23 mouse cellular contexts compared by ENCODE assay signal in the genomic region with DNA sequence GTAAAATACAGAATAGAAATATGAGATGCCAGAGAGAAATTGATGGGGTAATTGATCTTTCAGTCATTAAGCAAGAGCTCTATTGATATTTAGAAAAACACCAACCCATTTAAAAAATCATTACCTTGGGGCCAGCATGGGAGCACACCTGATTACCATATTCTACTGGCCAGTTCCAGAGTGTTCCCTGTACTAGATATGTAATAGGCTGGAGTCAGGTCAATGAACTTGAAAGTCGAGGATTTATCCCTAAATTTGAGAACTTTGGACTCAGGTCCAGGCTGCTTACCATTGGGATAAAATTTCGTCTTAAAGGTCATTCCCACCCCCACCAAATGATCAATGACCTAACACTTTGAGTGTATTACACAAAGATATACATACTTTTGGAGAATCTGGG.
"Had no signal": no experiment of that assay in that cellular context is flagged by ENCODE, and none has a peak within 500 bp of the region (broad histone marks: within the 10 kb centered on the region; RNA-seq: fewer than 3 reads in every experiment).

No protein-coding gene starts in this region.

- DNase-seq: forebrain, postnatal 0 days; gastrocnemius, postnatal 14 days; gastrocnemius, postnatal 36 days; heart, adult 11 months; heart, adult 2 months; heart, postnatal 14 days; heart, postnatal 36 days; kidney, adult 11 months; kidney, adult 2 months; kidney, postnatal 14 days; kidney, postnatal 36 days; layer of hippocampus, postnatal 36 days; left cerebral cortex, postnatal 4 days had no signal

- H3K27me3 ChIP-seq: heart, embryonic 13.5 days; heart, embryonic 15.5 days; hindbrain, embryonic 13.5 days; hindbrain, embryonic 15.5 days; limb, embryonic 13.5 days; limb, embryonic 15.5 days had no signal

- H3K36me3 ChIP-seq: heart, embryonic 13.5 days; heart, embryonic 15.5 days; hindbrain, embryonic 13.5 days; hindbrain, embryonic 15.5 days; limb, embryonic 13.5 days; limb, embryonic 15.5 days had no signal

- H3K9ac ChIP-seq: forebrain, postnatal 0 days; heart, embryonic 13.5 days; heart, embryonic 15.5 days; hindbrain, embryonic 13.5 days; hindbrain, embryonic 15.5 days; limb, embryonic 13.5 days; limb, embryonic 15.5 days; liver, embryonic 14.5 days had no signal

- H3K4me2 ChIP-seq: heart, embryonic 11.5 days; heart, embryonic 13.5 days; heart, embryonic 15.5 days; hindbrain, embryonic 13.5 days; hindbrain, embryonic 15.5 days; limb, embryonic 13.5 days; limb, embryonic 15.5 days had no signal

- H3K27ac ChIP-seq: heart, adult 2 months; heart, embryonic 13.5 days; heart, embryonic 15.5 days; hindbrain, embryonic 13.5 days; hindbrain, embryonic 15.5 days; hindbrain, postnatal 0 days; limb, embryonic 13.5 days; limb, embryonic 15.5 days; liver, embryonic 14.5 days had no signal

- H3K4me1 ChIP-seq: heart, embryonic 13.5 days; heart, embryonic 15.5 days; hindbrain, embryonic 13.5 days; hindbrain, embryonic 15.5 days; limb, embryonic 13.5 days; limb, embryonic 15.5 days had no signal

- H3K9me3 ChIP-seq: heart, embryonic 13.5 days; heart, embryonic 15.5 days; hindbrain, embryonic 13.5 days; hindbrain, embryonic 15.5 days; limb, embryonic 13.5 days; limb, embryonic 15.5 days had no signal

- H3K4me3 ChIP-seq: heart, adult 2 months; heart, embryonic 13.5 days; heart, embryonic 15.5 days; hindbrain, embryonic 13.5 days; hindbrain, embryonic 15.5 days; limb, embryonic 13.5 days; limb, embryonic 15.5 days had no signal

- ATAC-seq: forebrain, postnatal 0 days; hindbrain, postnatal 0 days; intestine, embryonic 16.5 days had no signal
